Mouse (Mus musculus) G1E (cell line): Measurements from ENCODE around the gene Xbp1. TPM values are rescaled to one million over a fixed set of nuclear protein-coding genes. Genes with fewer than 3 reads are reported as not detected.

ENCODE experiments used
- ATAC-seq: 2 replicates; pipeline ENCODE4 v1.8.0; 2016; ENCODE audit warnings: mild to moderate bottlenecking; ENCODE audit not compliant: insufficient number of reproducible peaks, poor library complexity, low FRiP score, severe bottlenecking; ENCODE audit errors: extremely low read depth
- DNase-seq: peaks from one replicate; pipeline ENCODE4 v3.0.0; 2012; ENCODE audit warnings: low spot score
- H3K27me3 ChIP-seq: 2 replicates; pipeline ENCODE4 v1.6.1; 2012; ENCODE audit warnings: mild to moderate bottlenecking, low read length, inconsistent platforms; ENCODE audit not compliant: insufficient read depth
- H3K36me3 ChIP-seq: replicated peaks from 2 replicates; pipeline ENCODE3; 2012; ENCODE audit warnings: mild to moderate bottlenecking, inconsistent platforms
- H3K4me1 ChIP-seq: 2 replicates; pipeline ENCODE4 v1.6.1; 2012; ENCODE audit warnings: low read depth, low read length, inconsistent platforms, mixed read lengths; ENCODE audit not compliant: insufficient read depth
- H3K4me3 ChIP-seq: 2 replicates; pipeline ENCODE4 v1.5.1; 2012; ENCODE audit warnings: low read depth, mild to moderate bottlenecking, inconsistent platforms, low read length, moderate library complexity, mixed read lengths
- H3K9me3 ChIP-seq: replicated peaks from 2 replicates; pipeline ENCODE4 v1.6.1; 2012; ENCODE audit warnings: inconsistent platforms
- CTCF ChIP-seq: IDR thresholded peaks from 2 replicates; pipeline ENCODE4 v1.5.1; 2012; ENCODE audit warnings: low read depth, low read length, inconsistent platforms, mixed read lengths
- GATA1 ChIP-seq: IDR thresholded peaks from 2 replicates; pipeline ENCODE4 v1.6.1; 2012; ENCODE audit warnings: borderline replicate concordance, low read length, inconsistent platforms, mixed read lengths
- GATA2 ChIP-seq: IDR thresholded peaks from 2 replicates; pipeline ENCODE4 v1.6.1; 2012; ENCODE audit warnings: low read depth, low read length, inconsistent platforms, borderline replicate concordance
- POLR2AphosphoS5 ChIP-seq: IDR thresholded peaks from 2 replicates; pipeline ENCODE4 v1.6.1; 2012; ENCODE audit warnings: low read depth, low read length, inconsistent platforms; ENCODE audit not compliant: insufficient replicate concordance
- TAL1 ChIP-seq: conservative IDR thresholded peaks from 2 replicates; pipeline ENCODE4 v1.6.1; 2012; ENCODE audit warnings: low read depth, low read length, inconsistent platforms, mixed read lengths
- polyA plus RNA-seq: library from polyadenylated mRNA; stranded (reverse); fragments of >175 nt; gene quantifications from 2 replicates; pipeline ENCODE4 v1.2.3, GENCODE M21; 2012
- total RNA-seq, 2 experiments: library from RNA; stranded (forward) in 1 of 2; stranded (reverse) in 1 of 2; fragments of 200-1000 nt in 1 of 2; fragments of >200 nt in 1 of 2; fragmentation: Nextera tagmentation in 1 of 2; gene quantifications; 2 replicates each; pipeline ENCODE4 v1.2.3; 2014 to 2017

Gene Xbp1
- total and polyA plus RNA-seq, 3 experiments, result 50.6 to 185 (median 125) TPM

GRCm38 (mm10) chr11:5573821-5574220 lies 53.4 kb downstream of the Xbp1 start:
- H3K27me3 ChIP-seq, result no peaks in the 10 kb centered on the region
- TF ChIP-seq POLR2AphosphoS5 (no peak), TAL1 (peak; percentile 72), GATA1 (no peak), GATA2 (no peak), CTCF (no peak)
- H3K4me1 ChIP-seq, result peaks cover 67% of the 10 kb centered on the region
- DNase-seq, result peak; percentile 59
- no peak overlapping the region; the same call in 1 of the 2 replicates for H3K4me3 ChIP-seq
- no peaks in the 10 kb centered on the region for H3K9me3 ChIP-seq
- H3K36me3 ChIP-seq, result no peaks in the 10 kb centered on the region
- peak; percentile 88 for ATAC-seq

- Histone ChIP-seq H3K4me3 (no peak overlapping the region; the same call in 1 of the 2 replicates), H3K9me3 (no peaks in the 10 kb centered on the region), H3K4me1 (peaks cover 62% of the 10 kb centered on the region), H3K36me3 (no peaks in the 10 kb centered on the region), H3K27me3 (no peaks in the 10 kb centered on the region)
- no peak for ATAC-seq
- no peak for DNase-seq
- TF ChIP-seq TAL1 (no peak), GATA1 (no peak), CTCF (no peak), GATA2 (no peak), POLR2AphosphoS5 (no peak)
These were observed 54.6 kb downstream of the Xbp1 start for GRCm38 (mm10) chr11:5575046-5575445.

Other genes with a start within 250 kb of the Xbp1 start
- gene Znrf3, start 75.8 kb upstream of the Xbp1 start, total RNA-seq (2014; fragmentation: Nextera tagmentation), result 7.7 and 11.0 TPM in 2 replicates
- 2.1 TPM in 2 replicates for gene Znrf3, start 75.8 kb upstream of the Xbp1 start, total RNA-seq (2017)
- 2.7 and 3.1 TPM in 2 replicates for gene Znrf3, start 75.8 kb upstream of the Xbp1 start, polyA plus RNA-seq
- 31.8 and 35.5 TPM in 2 replicates for gene Ccdc117, start 21.5 kb downstream of the Xbp1 start, total RNA-seq (2014; fragmentation: Nextera tagmentation)
- gene Ccdc117, start 21.5 kb downstream of the Xbp1 start, total RNA-seq (2017), result 57.1 and 58.5 TPM in 2 replicates
- 11.5 and 12.6 TPM in 2 replicates for gene Ccdc117, start 21.5 kb downstream of the Xbp1 start, polyA plus RNA-seq
- gene Ankrd36, start 49.0 kb downstream of the Xbp1 start, total RNA-seq (2014; fragmentation: Nextera tagmentation), result 1.5 and 6.1 TPM in 2 replicates
- 1.5 and 2.9 TPM in 2 replicates for gene Ankrd36, start 49.0 kb downstream of the Xbp1 start, total RNA-seq (2017)
- gene Ankrd36, start 49.0 kb downstream of the Xbp1 start, polyA plus RNA-seq, result 0.39 and 0.40 TPM in 2 replicates
- 17.9 and 26.1 TPM in 2 replicates for gene Mrps24, start 195.0 kb downstream of the Xbp1 start, total RNA-seq (2014; fragmentation: Nextera tagmentation)
- gene Mrps24, start 195.0 kb downstream of the Xbp1 start, total RNA-seq (2017), result 75.1 and 89.8 TPM in 2 replicates
- gene Mrps24, start 195.0 kb downstream of the Xbp1 start, polyA plus RNA-seq, result 112 and 154 TPM in 2 replicates
- 6.8 and 7.2 TPM in 2 replicates for gene Urgcp, start 241.7 kb downstream of the Xbp1 start, total RNA-seq (2014; fragmentation: Nextera tagmentation)
- 7.9 and 8.2 TPM in 2 replicates for gene Urgcp, start 241.7 kb downstream of the Xbp1 start, total RNA-seq (2017)
- gene Urgcp, start 241.7 kb downstream of the Xbp1 start, polyA plus RNA-seq, result 8.7 and 8.9 TPM in 2 replicates